Mouse (Mus musculus): ENCODE data around the gene Pcnx. TPM values are rescaled to one million over a fixed set of nuclear protein-coding genes. Genes with fewer than 3 reads are reported as not detected.

Pcnx gene
- total and polyA plus RNA-seq, 2 experiments from 2014 or later = 8.2 to 46.6 TPM

- H3K4me1 ChIP-seq (ENCODE audit: insufficient read depth, low read length) = no peaks in the 10 kb centered on the region
- H3K4me2 ChIP-seq (ENCODE audit: low read depth, low read length, poor library complexity, severe bottlenecking) = no peak overlapping the region
- no peaks in the 10 kb centered on the region for H3K27me3 ChIP-seq (ENCODE audit: insufficient read depth, low read length)
- no peak overlapping the region for H3K4me3 ChIP-seq (ENCODE audit: low read depth, low read length)
- H3K27ac ChIP-seq (ENCODE audit: low read depth, low read length) = no peak overlapping the region
- TF ChIP-seq CTCF (IDR thresholded peaks at IDR 0.05) = no peak
- no peak for ATAC-seq (ENCODE audit: low FRiP score)
- H3K9ac ChIP-seq (replicated peaks; ENCODE audit: low read length, poor library complexity, severe bottlenecking) = no peak overlapping the region
- DNase-seq (ENCODE audit: low spot score) = no peak
- WGBS = 94% methylated on average over 4 of the region's 4 CpGs
- no peaks in the 10 kb centered on the region for H3K36me3 ChIP-seq (ENCODE audit: insufficient read depth, low read length)
- no peaks in the 10 kb centered on the region for H3K9me3 ChIP-seq (ENCODE audit: low read length)
Observed at GRCm38 (mm10) chr12:81820700-81821099, 39.1 kb upstream of the Pcnx start.

- Histone ChIP-seq H3K36me3 (ENCODE audit: insufficient read depth, low read length) (no peaks in the 10 kb centered on the region), H3K4me3 (ENCODE audit: low read depth, low read length) (no peak overlapping the region), H3K4me1 (ENCODE audit: insufficient read depth, low read length) (no peaks in the 10 kb centered on the region), H3K9ac (replicated peaks; ENCODE audit: low read length, poor library complexity, severe bottlenecking) (no peak overlapping the region), H3K9me3 (ENCODE audit: low read length) (no peaks in the 10 kb centered on the region), H3K27ac (ENCODE audit: low read depth, low read length) (no peak overlapping the region), H3K27me3 (ENCODE audit: insufficient read depth, low read length) (no peaks in the 10 kb centered on the region), H3K4me2 (ENCODE audit: low read depth, low read length, poor library complexity, severe bottlenecking) (no peak overlapping the region)
- TF ChIP-seq CTCF (IDR thresholded peaks at IDR 0.05) = no peak
- ATAC-seq (ENCODE audit: low FRiP score) (no peak), DNase-seq (ENCODE audit: low spot score) (no peak)
- WGBS = 90% methylated on average over 4 of the region's 4 CpGs
Observed at GRCm38 (mm10) chr12:81822176-81822575, 37.6 kb upstream of the Pcnx start.

- no peaks in the 10 kb centered on the region for H3K27me3 ChIP-seq (ENCODE audit: insufficient read depth, low read length)
- no peaks in the 10 kb centered on the region for H3K9me3 ChIP-seq (ENCODE audit: low read length)
- WGBS = 80% methylated on average over 4 of the region's 4 CpGs
- H3K4me2 ChIP-seq (ENCODE audit: low read depth, low read length, poor library complexity, severe bottlenecking) = no peak overlapping the region
- ATAC-seq (ENCODE audit: low FRiP score) (no peak), DNase-seq (ENCODE audit: low spot score) (no peak)
- TF ChIP-seq CTCF (IDR thresholded peaks at IDR 0.05) = no peak
- no peaks in the 10 kb centered on the region for H3K36me3 ChIP-seq (ENCODE audit: insufficient read depth, low read length)
- H3K9ac ChIP-seq (replicated peaks; ENCODE audit: low read length, poor library complexity, severe bottlenecking) = no peak overlapping the region
- no peak overlapping the region for H3K4me3 ChIP-seq (ENCODE audit: low read depth, low read length)
- no peaks in the 10 kb centered on the region for H3K4me1 ChIP-seq (ENCODE audit: insufficient read depth, low read length)
- no peak overlapping the region for H3K27ac ChIP-seq (ENCODE audit: low read depth, low read length)
Observed at GRCm38 (mm10) chr12:81822778-81823480, 36.9 kb upstream of the Pcnx start.

- H3K27ac ChIP-seq (ENCODE audit: low read depth, low read length) = no peak overlapping the region
- no peaks in the 10 kb centered on the region for H3K4me1 ChIP-seq (ENCODE audit: insufficient read depth, low read length)
- WGBS = 73% methylated on average over 2 of the region's 2 CpGs
- no peak for TF ChIP-seq CTCF (IDR thresholded peaks at IDR 0.05)
- no peaks in the 10 kb centered on the region for H3K27me3 ChIP-seq (ENCODE audit: insufficient read depth, low read length)
- H3K4me3 ChIP-seq (ENCODE audit: low read depth, low read length) = no peak overlapping the region
- no peak for DNase-seq (ENCODE audit: low spot score)
- H3K4me2 ChIP-seq (ENCODE audit: low read depth, low read length, poor library complexity, severe bottlenecking) = no peak overlapping the region
- no peaks in the 10 kb centered on the region for H3K9me3 ChIP-seq (ENCODE audit: low read length)
- no peaks in the 10 kb centered on the region for H3K36me3 ChIP-seq (ENCODE audit: insufficient read depth, low read length)
- ATAC-seq (ENCODE audit: low FRiP score) = no peak
- H3K9ac ChIP-seq (replicated peaks; ENCODE audit: low read length, poor library complexity, severe bottlenecking) = no peak overlapping the region
Observed at GRCm38 (mm10) chr12:81828355-81828754, 31.5 kb upstream of the Pcnx start.

GRCm38 (mm10) chr12:81832039-81832738 lies 27.6 kb upstream of the Pcnx start:
- Histone ChIP-seq H3K4me1 (ENCODE audit: insufficient read depth, low read length) (no peaks in the 10 kb centered on the region), H3K4me3 (ENCODE audit: low read depth, low read length) (no peak overlapping the region)
- WGBS = 73% methylated on average over 5 of the region's 5 CpGs

GRCm38 (mm10) chr12:81833094-81833493 lies 26.7 kb upstream of the Pcnx start:
- DNase-seq (ENCODE audit: low spot score) (no peak), ATAC-seq (ENCODE audit: low FRiP score) (no peak)
- Histone ChIP-seq H3K9me3 (ENCODE audit: low read length) (no peaks in the 10 kb centered on the region), H3K9ac (replicated peaks; ENCODE audit: low read length, poor library complexity, severe bottlenecking) (no peak overlapping the region), H3K4me2 (ENCODE audit: low read depth, low read length, poor library complexity, severe bottlenecking) (no peak overlapping the region), H3K36me3 (ENCODE audit: insufficient read depth, low read length) (no peaks in the 10 kb centered on the region), H3K4me3 (ENCODE audit: low read depth, low read length) (no peak overlapping the region), H3K4me1 (ENCODE audit: insufficient read depth, low read length) (no peaks in the 10 kb centered on the region), H3K27me3 (ENCODE audit: insufficient read depth, low read length) (no peaks in the 10 kb centered on the region), H3K27ac (ENCODE audit: low read depth, low read length) (no peak overlapping the region)
- WGBS = 93% methylated on average over 2 of the region's 2 CpGs
- TF ChIP-seq CTCF (IDR thresholded peaks at IDR 0.05) = no peak

More at GRCm38 (mm10) chr12:81832039-81832738, 27.6 kb upstream of the Pcnx start:
- Histone ChIP-seq H3K36me3 (ENCODE audit: insufficient read depth, low read length) (no peaks in the 10 kb centered on the region), H3K9ac (replicated peaks; ENCODE audit: low read length, poor library complexity, severe bottlenecking) (no peak overlapping the region), H3K27me3 (ENCODE audit: insufficient read depth, low read length) (no peaks in the 10 kb centered on the region), H3K9me3 (ENCODE audit: low read length) (no peaks in the 10 kb centered on the region), H3K4me2 (ENCODE audit: low read depth, low read length, poor library complexity, severe bottlenecking) (no peak overlapping the region), H3K27ac (ENCODE audit: low read depth, low read length) (no peak overlapping the region)
- ATAC-seq (ENCODE audit: low FRiP score) (no peak), DNase-seq (ENCODE audit: low spot score) (no peak)
- no peak for TF ChIP-seq CTCF (IDR thresholded peaks at IDR 0.05)
